Mouse (Mus musculus) ovary, postnatal 36 days (tissue): ENCODE results near the gene Glis3.

Experiments
- DNase-seq: peaks from one replicate; pipeline ENCODE4 v3.0.0; 2022; ENCODE audit warnings: low spot score, mixed read lengths

Gene Glis3

GRCm38 (mm10) chr19:28531750-28532149 lies 148.1 kb downstream of the Glis3 start:
- no peak for DNase-seq

GRCm38 (mm10) chr19:28530846-28531245 lies 149.0 kb downstream of the Glis3 start:
- DNase-seq, result peak; percentile 15

GRCm38 (mm10) chr19:28529006-28529405 lies 150.9 kb downstream of the Glis3 start:
- DNase-seq, result no peak

GRCm38 (mm10) chr19:28527446-28527845 lies 152.4 kb downstream of the Glis3 start:
- DNase-seq, result no peak

- no peak for DNase-seq
Observed at GRCm38 (mm10) chr19:28525331-28525730, 154.5 kb downstream of the Glis3 start.

GRCm38 (mm10) chr19:28522289-28522688 lies 157.6 kb downstream of the Glis3 start:
- no peak for DNase-seq

GRCm38 (mm10) chr19:28520761-28521181 lies 159.1 kb downstream of the Glis3 start:
- DNase-seq, result no peak

- no peak for DNase-seq
Observed at GRCm38 (mm10) chr19:28520128-28520745, 159.6 kb downstream of the Glis3 start.

GRCm38 (mm10) chr19:28519296-28519695 lies 160.6 kb downstream of the Glis3 start:
- no peak for DNase-seq

- DNase-seq, result no peak
Observed at GRCm38 (mm10) chr19:28518846-28519245, 161.0 kb downstream of the Glis3 start.

GRCm38 (mm10) chr19:28518266-28518665 lies 161.6 kb downstream of the Glis3 start:
- DNase-seq, result no peak

- DNase-seq, result no peak
Observed at GRCm38 (mm10) chr19:28517464-28518080, 162.3 kb downstream of the Glis3 start.

GRCm38 (mm10) chr19:28516487-28516886 lies 163.4 kb downstream of the Glis3 start:
- no peak for DNase-seq

- no peak for DNase-seq
Observed at GRCm38 (mm10) chr19:28512475-28512874, 167.4 kb downstream of the Glis3 start.

- DNase-seq, result no peak
Observed at GRCm38 (mm10) chr19:28511910-28512309, 168.0 kb downstream of the Glis3 start.

GRCm38 (mm10) chr19:28505376-28505775 lies 174.5 kb downstream of the Glis3 start:
- DNase-seq, result no peak

GRCm38 (mm10) chr19:28503011-28503410 lies 176.9 kb downstream of the Glis3 start:
- DNase-seq, result no peak

GRCm38 (mm10) chr19:28500975-28501374 lies 178.9 kb downstream of the Glis3 start:
- no peak for DNase-seq

GRCm38 (mm10) chr19:28500505-28500904 lies 179.4 kb downstream of the Glis3 start:
- no peak for DNase-seq

- DNase-seq, result no peak
Observed at GRCm38 (mm10) chr19:28499786-28500185, 180.1 kb downstream of the Glis3 start.

GRCm38 (mm10) chr19:28495926-28496325 lies 184.0 kb downstream of the Glis3 start:
- DNase-seq, result no peak

- no peak for DNase-seq
Observed at GRCm38 (mm10) chr19:28493605-28494260, 186.1 kb downstream of the Glis3 start.

- no peak for DNase-seq
Observed at GRCm38 (mm10) chr19:28478055-28478454, 201.8 kb downstream of the Glis3 start.
